Mouse (Mus musculus): ENCODE results near the gene Traf5.

The Traf5 gene

GRCm38 (mm10) chr1:192061666-192062306, 30.6 kb downstream of the Traf5 start:
- peak; percentile 78 for DNase-seq

GRCm38 (mm10) chr1:192058911-192059310, 33.4 kb downstream of the Traf5 start:
- no peak for DNase-seq

GRCm38 (mm10) chr1:192053726-192054125, 38.6 kb downstream of the Traf5 start:
- DNase-seq = no peak

- no peak for DNase-seq
Measured at GRCm38 (mm10) chr1:192052986-192053385, 39.4 kb downstream of the Traf5 start.

GRCm38 (mm10) chr1:192052461-192052860, 39.9 kb downstream of the Traf5 start:
- DNase-seq = no peak

GRCm38 (mm10) chr1:191999022-191999421, 93.3 kb downstream of the Traf5 start:
- DNase-seq = no peak

- DNase-seq = no peak
Measured at GRCm38 (mm10) chr1:191996621-191997185, 95.7 kb downstream of the Traf5 start.

GRCm38 (mm10) chr1:191995916-191996315, 96.4 kb downstream of the Traf5 start:
- peak; percentile 40 for DNase-seq

GRCm38 (mm10) chr1:191995488-191995887, 96.9 kb downstream of the Traf5 start:
- peak; percentile 80 for DNase-seq

- DNase-seq = no peak
Measured at GRCm38 (mm10) chr1:191994476-191994875, 97.9 kb downstream of the Traf5 start.

- DNase-seq = no peak
Measured at GRCm38 (mm10) chr1:191992040-191992780, 100.1 kb downstream of the Traf5 start.

GRCm38 (mm10) chr1:191989994-191990393, 102.4 kb downstream of the Traf5 start:
- DNase-seq = peak; percentile 98

GRCm38 (mm10) chr1:191989060-191989459, 103.3 kb downstream of the Traf5 start:
- no peak for DNase-seq

GRCm38 (mm10) chr1:191988646-191989045, 103.7 kb downstream of the Traf5 start:
- DNase-seq = no peak

- no peak for DNase-seq
Measured at GRCm38 (mm10) chr1:191987481-191987769, 104.9 kb downstream of the Traf5 start.

GRCm38 (mm10) chr1:191986674-191987480, 105.5 kb downstream of the Traf5 start:
- DNase-seq = no peak

- DNase-seq = peak; percentile 78
Measured at GRCm38 (mm10) chr1:191981426-191982102, 110.8 kb downstream of the Traf5 start.

GRCm38 (mm10) chr1:191977187-191977586, 115.2 kb downstream of the Traf5 start, which contains the start of gene Rd3:
TSS of gene Rd3 (plus strand) at chr1:191977370.
- DNase-seq = peak; percentile 80

- DNase-seq = peak; percentile 61
Measured at GRCm38 (mm10) chr1:191974509-191975405, 117.6 kb downstream of the Traf5 start.

GRCm38 (mm10) chr1:191969939-191970338, 122.4 kb downstream of the Traf5 start:
- no peak for DNase-seq

GRCm38 (mm10) chr1:191964773-191965481, 127.4 kb downstream of the Traf5 start:
- peak; percentile 90 for DNase-seq

Data from kidney, postnatal 10 days (tissue).